Comparison of ENCODE assay signal across 9 mouse cellular contexts in the genomic region with DNA sequence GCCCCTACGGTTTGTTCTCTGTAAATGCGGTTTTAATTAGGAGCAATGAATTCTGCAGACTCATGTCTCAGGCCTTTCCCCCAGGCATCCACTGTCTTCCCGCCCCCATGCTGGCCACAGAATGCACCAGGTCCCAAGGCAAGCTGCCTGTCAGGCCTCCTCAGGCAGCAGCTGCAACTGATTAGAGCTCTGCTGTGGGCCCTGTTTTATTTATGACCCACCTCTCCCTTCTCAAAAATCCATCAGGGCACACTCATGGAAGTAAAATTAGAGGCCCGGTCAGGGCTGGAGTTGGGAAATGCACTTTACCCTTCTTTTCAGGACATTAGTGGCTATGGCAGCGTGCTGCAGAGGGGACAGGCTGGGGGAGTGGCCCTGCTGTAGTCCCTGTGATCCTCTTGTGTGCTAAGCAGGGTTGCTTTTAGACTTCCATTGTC.
DNase-seq lines count a peak whose midpoint lies in the region; ATAC-seq lines count a peak whose summit lies in the region.
"Had no signal": no experiment of that assay in that cellular context is flagged by ENCODE, and none has a peak within 500 bp of the region (broad histone marks: within the 10 kb centered on the region; RNA-seq: fewer than 3 reads in every experiment).

No protein-coding gene starts in this region.

- no peaks in the 10 kb centered on the region for H3K27me3 ChIP-seq in hindbrain, embryonic 16.5 days (replicated peaks; ENCODE audit: control insufficient read depth, insufficient read depth, low read length)
- no peaks in the 10 kb centered on the region for H3K27me3 ChIP-seq in stomach, embryonic 15.5 days (replicated peaks)

- peak overlapping the region; percentile 59 for H3K27ac ChIP-seq in hindbrain, embryonic 16.5 days (ENCODE audit: low read depth, low read length)
- peak overlapping the region; percentile 79 for H3K27ac ChIP-seq in stomach, embryonic 15.5 days

- no peak overlapping the region for H3K4me3 ChIP-seq in hindbrain, embryonic 16.5 days (ENCODE audit: low read length)
- H3K4me3 ChIP-seq in stomach, embryonic 15.5 days (replicated peaks), result no peak overlapping the region
- H3K4me3 ChIP-seq: erythroblast, embryonic 14.5 days had no signal

- DNase-seq in adrenal gland, adult 2 months, result peak; percentile 39
- DNase-seq in adrenal gland, adult 8-10 months, result no peak
- DNase-seq in gastrocnemius, postnatal 25 days, result peak; percentile 79
- peak; percentile 73 for DNase-seq in lung, postnatal 10 days
- no peak for DNase-seq in cerebellum, adult 18-20 months

- H3K36me3 ChIP-seq in hindbrain, embryonic 16.5 days (ENCODE audit: control insufficient read depth, insufficient read depth, low read length), result no peaks in the 10 kb centered on the region
- H3K36me3 ChIP-seq in stomach, embryonic 15.5 days, result no peaks in the 10 kb centered on the region

- ATAC-seq in common myeloid progenitor, adult 5-6 weeks (replicated peaks; ENCODE audit: low read depth, poor library complexity, severe bottlenecking), result peak; percentile 92
- ATAC-seq in hindbrain, embryonic 16.5 days, result peak; percentile 73
- ATAC-seq in stomach, embryonic 15.5 days (ENCODE audit: insufficient read depth, low FRiP score, low read depth), result peak; percentile 67; the same call in 1 of the 2 replicates

- no peak overlapping the region for H3K4me2 ChIP-seq in hindbrain, embryonic 16.5 days (ENCODE audit: low read length)
- no peak overlapping the region for H3K4me2 ChIP-seq in stomach, embryonic 15.5 days

- H3K9me3 ChIP-seq in hindbrain, embryonic 16.5 days (ENCODE audit: control insufficient read depth, low read length), result no peaks in the 10 kb centered on the region
- H3K9me3 ChIP-seq in stomach, embryonic 15.5 days, result no peaks in the 10 kb centered on the region

- H3K4me1 ChIP-seq in hindbrain, embryonic 16.5 days (ENCODE audit: control insufficient read depth, insufficient read depth, low read depth, low read length), result peaks cover 9% of the 10 kb centered on the region
- peaks cover 34% of the 10 kb centered on the region for H3K4me1 ChIP-seq in stomach, embryonic 15.5 days

- H3K9ac ChIP-seq in hindbrain, embryonic 16.5 days (ENCODE audit: low read depth, low read length), result 0 out of 2 replicates have a peak overlapping the region, but pooled peaks have one; percentile 16
- H3K9ac ChIP-seq in stomach, embryonic 15.5 days, result no peak overlapping the region

- 5% methylated on average over 5 of the region's 5 CpGs for WGBS in hindbrain, embryonic 16.5 days
- WGBS in stomach, embryonic 15.5 days, result 10% methylated on average over 5 of the region's 5 CpGs

Comparison
In these comparisons a context has a peak if more than half of its experiments do, and no peak if none do; other contexts are left out.
1. DNase-seq: peak in adrenal gland, adult 2 months (single experiment), gastrocnemius, postnatal 25 days (single experiment) and lung, postnatal 10 days (single experiment); none in adrenal gland, adult 8-10 months (single experiment) and cerebellum, adult 18-20 months (0 of 2).
2. Peak in every context shown above with its lines, with median percentiles within 50 percentile points of each other: ATAC-seq.